Mouse (Mus musculus) embryonic facial prominence, embryonic 12.5 days (tissue): Measurements from ENCODE around the gene Etv4. TPM values are rescaled to one million over a fixed set of nuclear protein-coding genes. Genes with fewer than 3 reads are reported as not detected.

Experiments used
- ATAC-seq: fragments of 200-750 bp; cut with Nextera tagmentation; 2 replicates; pipeline ENCODE4 v1.8.0; 2017; ENCODE audit not compliant: insufficient number of reproducible peaks, insufficient read depth, low FRiP score, low TSS enrichment
- H3K27ac ChIP-seq: fragments of 300-500 bp; sonication (generic); 2 replicates; pipeline ENCODE4 v1.5.1; 2016; ENCODE audit warnings: mild to moderate bottlenecking
- H3K27me3 ChIP-seq: fragments of 300-500 bp; sonication (generic); 2 replicates; pipeline ENCODE4 v1.6.1; 2016; ENCODE audit warnings: mild to moderate bottlenecking, moderate library complexity
- H3K36me3 ChIP-seq: fragments of 300-500 bp; sonication (generic); 2 replicates; pipeline ENCODE4 v1.6.1; 2016; ENCODE audit warnings: mild to moderate bottlenecking
- H3K4me1 ChIP-seq: fragments of 300-500 bp; sonication (generic); 2 replicates; pipeline ENCODE4 v1.6.1; 2016
- H3K4me2 ChIP-seq: fragments of 300-500 bp; sonication (generic); replicated peaks from 2 replicates; pipeline ENCODE4 v1.6.1; 2016; ENCODE audit warnings: mild to moderate bottlenecking, moderate library complexity
- H3K4me3 ChIP-seq: fragments of 300-500 bp; sonication (generic); 2 replicates; pipeline ENCODE4 v1.5.1; 2016; ENCODE audit warnings: mild to moderate bottlenecking
- H3K9ac ChIP-seq: fragments of 300-500 bp; sonication (generic); 2 replicates; pipeline ENCODE4 v1.6.1; 2016; ENCODE audit warnings: mild to moderate bottlenecking, moderate library complexity
- H3K9me3 ChIP-seq: fragments of 300-500 bp; sonication (generic); 2 replicates; pipeline ENCODE4 v1.6.1; 2016; ENCODE audit warnings: mild to moderate bottlenecking, moderate library complexity
- WGBS: fragments of 180-500 bp; shearing (Covaris S2); methylation state at CpG from one replicate; pipeline ENCODE4 v1.1.7; 2016; 5-methylcytosine and 5-hydroxymethylcytosine counted together
- polyA plus RNA-seq: library from polyadenylated mRNA; unstranded; fragments of >200 nt; fragmentation: Nextera tagmentation; extraction: Ambion mirVana; gene quantifications from 2 replicates; pipeline ENCODE4 v1.2.1, GENCODE M21; 2016

The Etv4 gene
- polyA plus RNA-seq, 1 experiment from 2014 or later = 17.0 TPM

- H3K4me3 ChIP-seq = peak overlapping the region; percentile 55
- peaks cover 9% of the 10 kb centered on the region; the same call in 1 of the 2 replicates for H3K4me1 ChIP-seq
- WGBS = under 1% methylated on average over 64 of the region's 67 CpGs
- H3K9me3 ChIP-seq = no peaks in the 10 kb centered on the region
- H3K27ac ChIP-seq = peak overlapping the region; percentile 73
- H3K36me3 ChIP-seq = no peaks in the 10 kb centered on the region
- peak overlapping the region; percentile 59 for H3K9ac ChIP-seq
- peak; percentile 59 for ATAC-seq
- peak overlapping the region; percentile 94 for H3K4me2 ChIP-seq
- peaks cover 66% of the 10 kb centered on the region for H3K27me3 ChIP-seq
Measured at GRCm38 (mm10) chr11:101784488-101785142, 556 bp downstream of the Etv4 start.

GRCm38 (mm10) chr11:101784072-101784471, 1.1 kb downstream of the Etv4 start:
- Histone ChIP-seq H3K4me2 (peak overlapping the region; percentile 94), H3K9ac (peak overlapping the region; percentile 59), H3K9me3 (no peaks in the 10 kb centered on the region), H3K4me1 (peaks cover 9% of the 10 kb centered on the region; the same call in 1 of the 2 replicates), H3K4me3 (peak overlapping the region; percentile 55), H3K27ac (peak overlapping the region; percentile 73), H3K36me3 (no peaks in the 10 kb centered on the region), H3K27me3 (peaks cover 66% of the 10 kb centered on the region)
- WGBS = 2% methylated on average over 19 of the region's 19 CpGs
- ATAC-seq = no peak

- no peaks in the 10 kb centered on the region for H3K36me3 ChIP-seq
- H3K4me1 ChIP-seq = peaks cover 9% of the 10 kb centered on the region; the same call in 1 of the 2 replicates
- no peak overlapping the region for H3K9ac ChIP-seq
- H3K4me3 ChIP-seq = peak overlapping the region; percentile 55
- WGBS = 22% methylated on average over 9 of the region's 9 CpGs
- H3K27me3 ChIP-seq = peaks cover 64% of the 10 kb centered on the region
- no peak overlapping the region for H3K27ac ChIP-seq
- ATAC-seq = no peak
- peak overlapping the region; percentile 94 for H3K4me2 ChIP-seq
- H3K9me3 ChIP-seq = no peaks in the 10 kb centered on the region
Measured at GRCm38 (mm10) chr11:101783584-101783983, 1.6 kb downstream of the Etv4 start.

GRCm38 (mm10) chr11:101783135-101783534, 2.0 kb downstream of the Etv4 start:
- peak overlapping the region; percentile 19; the same call in 1 of the 2 replicates for H3K4me2 ChIP-seq

GRCm38 (mm10) chr11:101776846-101777245, 8.3 kb downstream of the Etv4 start:
- ATAC-seq = no peak
- H3K9ac ChIP-seq = no peak overlapping the region
- WGBS = 62% methylated on average over 4 of the region's 4 CpGs
- H3K9me3 ChIP-seq = no peaks in the 10 kb centered on the region
- H3K36me3 ChIP-seq = no peaks in the 10 kb centered on the region
- H3K4me1 ChIP-seq = peaks cover 5% of the 10 kb centered on the region; the same call in 1 of the 2 replicates
- peaks cover 20% of the 10 kb centered on the region for H3K27me3 ChIP-seq
- H3K4me3 ChIP-seq = no peak overlapping the region
- no peak overlapping the region for H3K4me2 ChIP-seq
- H3K27ac ChIP-seq = no peak overlapping the region

More at GRCm38 (mm10) chr11:101783135-101783534, 2.0 kb downstream of the Etv4 start:
- 74% methylated on average over 1 of the region's 1 CpGs for WGBS
- H3K9me3 ChIP-seq = no peaks in the 10 kb centered on the region
- H3K4me3 ChIP-seq = no peak overlapping the region
- H3K9ac ChIP-seq = no peak overlapping the region
- H3K4me1 ChIP-seq = peaks cover 9% of the 10 kb centered on the region; the same call in 1 of the 2 replicates
- no peaks in the 10 kb centered on the region for H3K36me3 ChIP-seq
- H3K27me3 ChIP-seq = peaks cover 60% of the 10 kb centered on the region
- H3K27ac ChIP-seq = no peak overlapping the region
- ATAC-seq = no peak

GRCm38 (mm10) chr11:101772449-101772848, 12.7 kb downstream of the Etv4 start:
- WGBS = under 1% methylated on average over 16 of the region's 16 CpGs
- Histone ChIP-seq H3K4me3 (peak overlapping the region; percentile 28), H3K27ac (peak overlapping the region; percentile 42; the same call in 1 of the 2 replicates), H3K4me2 (peak overlapping the region; percentile 53), H3K9me3 (no peaks in the 10 kb centered on the region), H3K4me1 (peaks cover 10% of the 10 kb centered on the region; the same call in 1 of the 2 replicates), H3K9ac (no peak overlapping the region), H3K27me3 (peaks cover 24% of the 10 kb centered on the region), H3K36me3 (peaks cover 22% of the 10 kb centered on the region)
- ATAC-seq = peak; percentile 76

GRCm38 (mm10) chr11:101772027-101772426, 13.1 kb downstream of the Etv4 start:
- no peak; the same call in none of the 2 replicates for ATAC-seq
- Histone ChIP-seq H3K9me3 (no peaks in the 10 kb centered on the region), H3K4me3 (peak overlapping the region; percentile 28; the same call in 1 of the 2 replicates), H3K36me3 (peaks cover 26% of the 10 kb centered on the region), H3K27me3 (peaks cover 24% of the 10 kb centered on the region), H3K4me2 (peak overlapping the region; percentile 53), H3K4me1 (peaks cover 10% of the 10 kb centered on the region; the same call in 1 of the 2 replicates), H3K27ac (peak overlapping the region; percentile 42; the same call in 1 of the 2 replicates), H3K9ac (no peak overlapping the region)
- 3% methylated on average over 5 of the region's 5 CpGs for WGBS

GRCm38 (mm10) chr11:101770266-101770665, 14.9 kb downstream of the Etv4 start:
- Histone ChIP-seq H3K36me3 (peaks cover 41% of the 10 kb centered on the region), H3K9me3 (no peaks in the 10 kb centered on the region), H3K27ac (no peak overlapping the region), H3K27me3 (peaks cover 18% of the 10 kb centered on the region), H3K4me2 (no peak overlapping the region), H3K9ac (no peak overlapping the region), H3K4me3 (no peak overlapping the region), H3K4me1 (peaks cover 10% of the 10 kb centered on the region; the same call in 1 of the 2 replicates)
- ATAC-seq = no peak
- WGBS = 89% methylated on average over 12 of the region's 12 CpGs

GRCm38 (mm10) chr11:101768721-101769120, 16.4 kb downstream of the Etv4 start:
- H3K27ac ChIP-seq = no peak overlapping the region

GRCm38 (mm10) chr11:101767326-101767725, 17.8 kb downstream of the Etv4 start:
- Histone ChIP-seq H3K4me2 (no peak overlapping the region), H3K36me3 (peaks cover 61% of the 10 kb centered on the region), H3K4me1 (peaks cover 10% of the 10 kb centered on the region; the same call in 1 of the 2 replicates), H3K27ac (no peak overlapping the region), H3K4me3 (no peak overlapping the region), H3K27me3 (peaks cover 8% of the 10 kb centered on the region; the same call in 1 of the 2 replicates), H3K9me3 (no peaks in the 10 kb centered on the region), H3K9ac (no peak overlapping the region)
- 70% methylated on average over 5 of the region's 5 CpGs for WGBS
- no peak for ATAC-seq

More at GRCm38 (mm10) chr11:101768721-101769120, 16.4 kb downstream of the Etv4 start:
- Histone ChIP-seq H3K4me3 (no peak overlapping the region), H3K27me3 (peaks cover 12% of the 10 kb centered on the region), H3K36me3 (peaks cover 56% of the 10 kb centered on the region), H3K9ac (no peak overlapping the region), H3K4me1 (peaks cover 10% of the 10 kb centered on the region; the same call in 1 of the 2 replicates), H3K9me3 (no peaks in the 10 kb centered on the region), H3K4me2 (no peak overlapping the region)
- WGBS = 93% methylated on average over 6 of the region's 6 CpGs
- ATAC-seq = no peak

GRCm38 (mm10) chr11:101764546-101764945, 20.6 kb downstream of the Etv4 start:
- Histone ChIP-seq H3K4me1 (no peaks in the 10 kb centered on the region), H3K36me3 (peaks cover 77% of the 10 kb centered on the region), H3K9me3 (no peaks in the 10 kb centered on the region), H3K4me2 (no peak overlapping the region), H3K27me3 (no peaks in the 10 kb centered on the region), H3K27ac (no peak overlapping the region), H3K9ac (no peak overlapping the region), H3K4me3 (no peak overlapping the region)
- no peak for ATAC-seq
- WGBS = 89% methylated on average over 8 of the region's 8 CpGs

GRCm38 (mm10) chr11:101763723-101764122, 21.4 kb downstream of the Etv4 start:
- Histone ChIP-seq H3K36me3 (peaks cover 78% of the 10 kb centered on the region), H3K9me3 (no peaks in the 10 kb centered on the region), H3K4me3 (no peak overlapping the region), H3K27ac (no peak overlapping the region), H3K9ac (no peak overlapping the region), H3K27me3 (no peaks in the 10 kb centered on the region), H3K4me1 (no peaks in the 10 kb centered on the region), H3K4me2 (no peak overlapping the region)
- 62% methylated on average over 7 of the region's 7 CpGs for WGBS
- ATAC-seq = no peak
